Mouse (Mus musculus): ENCODE results near the gene Arl8a. TPM values are rescaled to one million over a fixed set of nuclear protein-coding genes. Genes with fewer than 3 reads are reported as not detected.
"Not testable (repeated sequence)": the region's sequence is repeated elsewhere in the genome, so short reads cannot be mapped to it uniquely, and the experiment has no call there.

The Arl8a gene
- 10 to 100 TPM; 29.9 to 31.8 TPM for total RNA-seq (2021)

DNA sequence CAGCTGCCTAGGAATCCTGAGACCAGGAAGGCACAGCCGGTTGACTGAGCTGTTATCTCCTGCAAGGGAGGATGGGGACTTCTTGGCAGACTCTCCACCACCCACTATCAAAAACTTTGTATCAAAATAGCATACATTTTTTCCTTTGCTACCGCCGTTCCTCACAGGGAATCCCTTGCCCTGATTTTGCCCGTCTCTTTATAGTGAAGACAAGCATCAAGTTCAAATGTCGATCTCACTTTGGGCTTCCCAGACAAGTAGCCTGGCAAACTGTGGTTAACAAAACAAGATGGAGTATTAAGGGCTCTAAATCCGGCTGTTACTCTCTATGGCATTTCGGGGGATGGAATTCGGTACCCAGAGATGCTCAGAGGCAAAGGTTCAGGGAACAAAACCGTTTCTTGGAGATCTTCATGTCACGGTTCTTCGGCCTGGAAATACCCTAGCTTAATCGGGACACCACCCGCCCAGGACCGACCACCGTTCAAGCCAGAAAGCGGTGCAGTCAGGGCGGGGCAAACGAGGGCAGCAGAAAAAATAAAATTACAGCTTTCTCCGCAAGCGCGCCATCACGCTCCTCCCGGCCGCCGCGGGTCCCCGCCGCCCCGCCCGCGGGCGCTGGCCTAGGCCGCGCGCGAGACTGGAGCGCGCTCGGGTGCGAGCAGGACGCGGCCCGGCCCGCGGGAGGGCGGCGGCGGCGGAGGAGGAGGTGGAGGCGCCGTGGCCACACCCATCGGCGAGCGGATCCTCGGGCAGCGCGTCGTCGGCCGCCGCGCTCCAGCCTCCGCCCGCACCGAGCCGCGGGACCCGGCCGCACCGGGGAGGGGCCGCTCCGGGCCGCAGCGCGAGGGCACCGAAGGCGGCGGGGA, at the start of gene Arl8a:
Gene Arl8a (plus strand): TSS at position 748 of the 869 bp plus-strand sequence.
- intact Hi-C loops (cut with DNase I), result no loop called here

DNA sequence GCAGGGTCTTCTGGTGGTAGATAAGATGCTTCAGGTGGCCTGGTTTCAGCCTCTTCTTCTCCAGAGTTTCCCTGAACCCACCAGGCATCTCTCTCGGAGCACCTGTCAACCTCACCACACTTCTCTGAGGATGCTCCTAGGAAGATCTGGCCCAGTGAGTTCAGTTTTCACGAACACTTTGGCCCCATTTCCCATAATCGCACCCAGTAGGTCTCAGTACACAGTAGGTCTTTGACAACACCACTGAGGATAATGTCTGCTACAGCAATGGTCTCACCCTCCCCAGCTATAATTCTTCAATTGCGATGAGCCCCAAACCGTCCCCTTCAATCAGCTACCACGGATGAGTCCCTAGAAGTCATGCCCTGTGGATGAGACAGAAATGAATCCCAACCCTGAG, 49.2 kb upstream of the Arl8a start:
- intact Hi-C loops (cut with DNase I), result no loop called here
- DNase-seq, result no peak

More for the DNA sequence above, at the start of gene Arl8a:
- peak; percentile 82 to 87 for DNase-seq

DNA sequence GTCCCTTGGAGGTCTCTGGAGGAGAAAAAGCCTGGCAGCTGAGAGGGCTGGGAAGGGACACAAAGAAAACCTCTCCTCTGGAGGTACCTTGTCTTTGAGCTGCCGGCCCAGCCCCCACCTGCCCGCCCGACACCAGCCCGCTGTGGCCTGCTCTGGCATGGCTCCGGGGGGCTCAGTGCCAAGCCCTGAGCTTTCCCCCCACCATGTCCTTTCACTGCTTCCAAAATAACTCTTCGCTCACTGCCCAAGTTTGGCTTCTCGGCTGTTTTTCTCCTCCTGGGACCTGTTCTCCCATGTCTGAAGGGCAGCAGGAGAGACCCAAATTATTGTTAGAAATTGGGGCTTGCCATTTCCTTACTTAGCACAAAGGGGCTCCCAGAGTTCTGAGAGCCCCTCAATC, 48.2 kb upstream of the Arl8a start:
- peak; percentile 84 to 88 for DNase-seq
- intact Hi-C loops (cut with DNase I), result no loop called here

DNA sequence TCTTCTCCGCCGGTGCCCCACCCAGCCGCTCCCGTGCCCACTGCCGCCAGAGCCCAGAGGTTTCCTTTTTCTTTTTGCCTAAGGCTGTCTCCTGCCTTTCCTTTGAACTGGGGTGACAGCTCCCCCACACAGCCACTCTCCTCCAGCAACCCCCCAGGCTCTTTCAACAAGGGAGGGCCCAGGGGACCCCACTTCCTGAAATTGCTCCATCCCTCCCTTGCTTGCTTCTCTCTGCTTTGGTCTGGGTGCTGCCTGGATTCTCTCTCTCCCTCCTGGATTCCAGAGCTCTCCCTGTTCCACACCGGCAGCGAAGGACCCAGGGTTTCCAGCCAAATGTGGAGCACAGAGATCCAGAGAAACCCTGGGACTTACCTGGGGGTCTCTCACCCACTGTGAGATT, 46.2 kb upstream of the Arl8a start:
- intact Hi-C loops (cut with DNase I), result no loop called here
- DNase-seq, result no peak

DNA sequence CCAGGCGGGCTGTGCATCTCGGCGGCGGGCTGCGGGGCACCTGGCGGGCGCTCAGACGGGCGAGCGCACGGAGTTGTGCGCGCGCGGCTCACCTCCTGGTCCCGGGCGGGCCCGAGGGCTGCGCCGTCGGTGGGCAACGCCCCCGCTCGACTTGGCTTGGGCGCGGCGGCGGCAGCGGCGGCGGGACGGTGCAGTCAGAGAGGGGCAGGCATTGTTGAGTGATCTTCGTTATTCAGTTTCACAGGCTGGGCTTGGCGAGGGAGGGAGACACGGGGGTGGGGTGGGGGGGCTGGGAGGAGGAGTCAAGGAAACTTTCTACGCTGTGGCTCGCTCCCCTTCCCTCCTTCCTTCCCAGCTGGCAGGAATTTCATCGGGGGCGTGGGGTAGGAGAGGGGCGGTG, 41.5 kb upstream of the Arl8a start, which contains the start of gene Lgr6:
Gene Lgr6 (minus strand): TSS at position 153 of the 400 bp plus-strand sequence.
- intact Hi-C loops (cut with DNase I), result no loop called here
- peak; percentile 42 to 44 for DNase-seq

DNA sequence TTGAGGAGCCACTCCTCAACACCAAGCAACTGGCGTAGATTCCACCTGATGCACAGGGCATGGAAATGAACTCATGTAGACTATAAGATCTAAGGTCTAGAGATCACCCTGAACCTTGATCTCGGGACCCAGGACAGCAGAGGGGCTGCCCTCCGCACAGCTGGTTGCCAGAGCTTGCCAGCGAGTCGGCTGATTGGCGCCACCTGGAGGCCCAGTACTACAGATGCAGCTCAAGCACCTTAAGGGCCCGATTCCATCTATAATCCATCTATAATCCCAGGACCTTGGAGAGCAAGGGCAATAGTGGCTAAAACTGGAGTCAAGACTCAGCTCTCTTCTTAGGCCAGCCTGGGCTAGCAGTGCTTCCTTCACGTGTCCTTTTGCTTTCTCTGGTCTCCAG, 40.7 kb upstream of the Arl8a start:
- intact Hi-C loops (cut with DNase I), result loop anchor here (1.0 to 2.0 kb wide), 2 partner anchors 75 to 117 kb away; no protein-coding TSS in a partner anchor
- peak; percentile 84 to 85 for DNase-seq

DNA sequence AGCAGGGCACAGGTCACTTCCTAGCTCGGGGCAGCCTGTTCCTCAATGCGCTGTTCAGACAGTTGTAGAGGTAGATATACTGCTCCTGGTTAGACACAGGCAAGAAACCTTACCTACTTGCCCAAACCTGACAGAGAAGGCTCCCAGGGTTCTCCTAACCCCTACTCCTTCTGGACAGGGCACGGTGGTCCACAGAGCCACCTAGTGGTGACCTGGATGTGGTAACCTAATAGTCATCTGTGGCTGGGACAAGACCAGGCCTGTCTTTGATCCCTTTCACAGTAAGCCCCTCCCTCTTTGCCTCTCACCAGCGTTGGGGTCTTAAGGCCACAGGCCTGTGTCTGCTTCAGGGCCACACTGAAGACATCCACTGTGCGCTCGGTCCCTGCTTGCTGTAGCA, 38.0 kb upstream of the Arl8a start:
- intact Hi-C loops (cut with DNase I), result no loop called here
- DNase-seq, result peak; percentile 62 to 72

DNA sequence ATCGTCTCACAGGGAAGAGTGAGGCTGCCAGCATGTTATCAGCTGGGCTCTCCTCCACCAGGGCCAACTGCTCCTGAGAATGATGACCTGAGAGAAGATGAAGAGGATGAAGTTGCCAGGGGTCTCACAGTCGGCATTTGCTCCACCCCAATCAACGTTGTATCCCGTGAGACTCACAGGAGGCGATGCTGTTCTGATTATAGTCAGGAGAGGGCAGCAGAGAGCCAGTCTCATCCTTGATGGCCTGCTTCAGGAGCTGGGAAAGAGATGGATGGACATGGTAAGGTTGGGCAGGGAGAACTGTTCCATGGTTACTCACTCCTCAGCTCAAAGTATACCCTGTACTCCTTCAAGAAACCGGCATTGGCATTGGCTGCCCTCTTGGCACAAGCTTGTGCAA, 36.5 kb upstream of the Arl8a start:
- peak; percentile 80 to 89 for DNase-seq
- intact Hi-C loops (cut with DNase I), result loop anchor here (1.0 to 2.0 kb wide), 2 partner anchors 26 to 137 kb away; no protein-coding TSS in a partner anchor

DNA sequence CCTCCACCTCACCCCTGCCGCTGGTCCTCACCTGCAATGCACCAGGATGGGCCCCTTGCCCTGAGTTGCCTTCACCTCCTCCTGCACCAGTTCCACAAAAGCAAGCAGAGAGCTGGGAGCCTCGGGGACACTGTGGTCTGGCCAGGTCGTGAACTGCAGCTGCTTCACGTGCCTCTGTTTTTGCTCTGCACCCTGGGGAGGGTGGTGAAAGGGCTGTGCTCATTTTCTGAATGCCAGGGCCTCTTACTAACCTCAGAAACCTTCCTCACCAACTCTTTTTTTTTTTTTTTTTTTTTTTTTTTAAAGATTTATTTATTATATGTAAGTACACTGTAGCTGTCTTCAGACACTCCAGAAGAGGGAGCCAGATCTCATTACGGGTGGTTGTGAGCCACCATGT, 35.4 kb upstream of the Arl8a start:
- intact Hi-C loops (cut with DNase I), result loop anchor here (2.0 kb wide), 1 partner anchor 138 kb away; no protein-coding TSS in a partner anchor
- not testable (repeated sequence) for DNase-seq

DNA sequence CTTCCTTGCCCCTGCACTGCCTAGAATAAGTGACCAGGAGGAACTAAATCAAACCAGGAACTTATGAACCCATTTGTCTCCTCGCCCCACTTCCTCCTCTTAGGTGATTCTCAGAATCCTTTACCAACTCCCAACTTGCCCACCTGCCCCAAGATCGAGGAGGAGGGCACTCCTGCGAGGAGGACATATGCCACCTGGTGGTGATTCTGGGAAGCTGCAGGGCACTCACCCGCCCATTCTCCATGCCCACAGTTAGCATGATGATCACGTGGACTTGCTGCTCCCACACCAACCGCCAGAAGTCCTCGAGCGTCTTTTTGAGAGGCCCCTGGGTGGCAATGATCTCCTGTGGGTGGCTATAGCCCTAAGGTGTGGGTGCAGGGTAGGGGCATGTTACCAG, 34.0 kb upstream of the Arl8a start:
- intact Hi-C loops (cut with DNase I), result no loop called here
- peak in 1 of 2 experiments; percentile 49 for DNase-seq

DNA sequence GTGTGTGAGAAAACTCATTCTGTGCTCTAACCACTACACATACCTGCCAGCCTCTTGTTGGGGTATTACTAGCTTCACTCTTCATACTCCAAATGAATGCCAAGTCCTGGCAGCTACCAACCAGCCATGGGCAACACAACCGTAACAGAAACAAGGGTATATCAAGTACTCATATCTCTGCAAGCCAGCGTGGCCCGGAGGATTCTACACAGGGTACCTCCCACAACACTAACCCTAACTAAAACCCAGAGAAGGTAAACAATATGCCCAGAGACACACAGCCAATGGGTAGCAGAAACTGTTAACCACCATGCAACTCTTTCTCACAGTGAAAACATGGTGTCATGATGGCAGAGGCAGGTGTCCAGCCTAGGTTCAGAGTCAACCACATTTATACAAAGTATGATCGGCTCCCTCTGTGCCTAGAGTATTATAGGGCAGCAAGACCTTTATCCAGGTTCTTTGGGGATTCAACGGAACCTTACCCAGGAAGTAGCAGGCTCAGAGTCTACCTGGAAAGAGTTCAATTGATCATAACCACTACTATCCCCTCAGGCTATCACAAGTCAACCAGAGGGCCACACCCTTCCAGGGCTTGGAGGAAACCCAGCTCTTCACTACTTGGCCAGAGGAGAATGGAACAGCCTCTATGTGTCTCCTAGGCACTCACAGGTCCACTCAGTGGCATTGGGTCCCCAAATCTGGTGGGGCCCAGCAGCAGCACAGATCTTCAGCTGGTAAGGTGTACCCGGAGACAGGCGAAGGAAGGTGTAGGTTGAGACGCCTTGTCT, 21.9 kb upstream of the Arl8a start:
- DNase-seq, result no peak
- intact Hi-C loops (cut with DNase I), result no loop called here

DNA sequence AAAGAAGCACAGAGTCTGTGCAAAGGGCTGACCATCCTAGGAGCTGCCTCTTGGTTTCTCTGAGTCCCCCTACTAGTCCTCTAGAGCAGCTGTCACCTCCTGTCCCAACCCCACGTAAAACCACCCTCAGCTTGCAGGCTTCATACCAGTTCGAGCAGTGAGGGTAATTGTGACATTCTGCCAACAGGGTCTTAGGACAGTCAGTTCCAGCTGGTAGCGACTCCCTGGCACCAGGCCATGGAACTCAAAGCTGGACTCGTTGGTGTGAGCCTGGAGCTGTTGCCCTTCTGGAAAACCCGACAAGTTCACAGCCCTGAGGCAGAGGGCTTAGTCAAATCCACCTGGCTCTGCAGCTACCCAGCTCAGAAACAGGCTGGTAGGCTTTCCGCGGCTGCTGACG, 20.6 kb upstream of the Arl8a start:
- intact Hi-C loops (cut with DNase I), result no loop called here
- no peak for DNase-seq

DNA sequence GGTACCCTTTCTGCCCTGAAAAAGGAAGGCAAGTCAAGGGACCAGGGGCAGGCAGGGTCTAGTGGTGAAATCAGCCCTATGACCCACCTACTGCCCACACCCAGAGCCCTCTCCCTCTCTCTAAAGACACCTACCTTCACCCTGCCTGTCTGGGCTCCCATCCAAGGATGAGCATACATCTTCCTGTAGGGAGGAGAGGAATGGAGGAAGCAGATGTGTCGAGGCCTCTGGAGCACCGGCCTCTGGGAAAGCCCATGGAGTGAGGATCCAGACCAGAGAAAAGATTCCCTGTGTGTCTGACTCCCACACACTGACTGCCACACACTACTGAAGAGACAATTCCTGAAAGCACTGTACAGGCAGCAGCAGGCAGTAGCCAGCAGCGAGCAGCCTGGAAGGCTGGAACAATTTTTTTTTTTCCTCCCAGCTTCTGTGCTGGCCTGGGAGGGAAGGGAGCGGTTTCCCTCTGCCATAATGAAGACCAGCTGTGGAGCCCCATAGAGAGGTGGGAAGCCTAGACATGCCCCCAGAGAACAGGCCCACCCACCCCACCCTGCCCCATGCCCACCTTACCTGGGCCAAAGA, 20.1 kb upstream of the Arl8a start:
- peak in 1 of 2 experiments; percentile 24 for DNase-seq
- intact Hi-C loops (cut with DNase I), result no loop called here

DNA sequence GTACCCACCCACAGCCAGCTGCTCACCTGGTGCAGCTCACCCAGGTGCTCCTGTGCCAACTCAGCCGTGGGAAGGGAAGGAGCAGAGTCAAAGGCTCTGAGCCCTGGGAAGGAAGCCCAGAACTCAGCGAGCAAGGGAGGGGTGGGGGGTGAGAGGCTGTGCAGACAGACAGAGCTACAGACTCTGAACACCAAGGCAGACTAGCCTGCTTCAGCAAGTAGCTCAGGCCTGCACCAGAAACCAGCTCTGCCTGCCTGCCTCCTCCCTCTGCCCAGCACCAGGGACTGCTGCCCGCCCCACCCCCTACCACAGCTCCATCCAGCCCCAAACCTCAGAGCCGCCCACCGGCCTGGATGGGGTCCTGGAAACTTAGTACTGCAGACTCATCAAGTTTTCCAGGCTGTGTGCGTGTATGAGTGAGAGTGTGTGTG, 18.6 kb upstream of the Arl8a start:
- intact Hi-C loops (cut with DNase I), result no loop called here
- DNase-seq, result no peak

DNA sequence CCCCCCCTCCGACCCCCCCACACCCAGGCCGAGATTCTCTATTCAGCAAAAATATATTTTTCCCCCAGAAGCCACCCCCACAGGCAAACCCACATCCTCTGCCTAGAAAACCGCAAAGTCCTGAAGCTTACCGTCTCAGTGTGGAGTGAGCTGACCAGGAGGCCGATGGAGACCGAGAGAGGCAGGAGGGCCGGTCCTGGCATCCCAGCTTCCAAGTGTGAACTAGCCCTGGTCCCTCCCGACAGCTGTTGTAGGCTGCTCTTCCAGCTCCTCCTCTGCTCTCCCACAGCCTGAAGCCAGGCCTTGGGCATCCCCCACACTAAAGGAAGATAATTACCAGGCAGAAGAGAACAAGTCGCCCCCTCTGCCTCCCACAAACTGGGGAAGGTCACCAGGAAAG, 17.6 kb upstream of the Arl8a start:
- DNase-seq, result no peak
- intact Hi-C loops (cut with DNase I), result no loop called here

DNA sequence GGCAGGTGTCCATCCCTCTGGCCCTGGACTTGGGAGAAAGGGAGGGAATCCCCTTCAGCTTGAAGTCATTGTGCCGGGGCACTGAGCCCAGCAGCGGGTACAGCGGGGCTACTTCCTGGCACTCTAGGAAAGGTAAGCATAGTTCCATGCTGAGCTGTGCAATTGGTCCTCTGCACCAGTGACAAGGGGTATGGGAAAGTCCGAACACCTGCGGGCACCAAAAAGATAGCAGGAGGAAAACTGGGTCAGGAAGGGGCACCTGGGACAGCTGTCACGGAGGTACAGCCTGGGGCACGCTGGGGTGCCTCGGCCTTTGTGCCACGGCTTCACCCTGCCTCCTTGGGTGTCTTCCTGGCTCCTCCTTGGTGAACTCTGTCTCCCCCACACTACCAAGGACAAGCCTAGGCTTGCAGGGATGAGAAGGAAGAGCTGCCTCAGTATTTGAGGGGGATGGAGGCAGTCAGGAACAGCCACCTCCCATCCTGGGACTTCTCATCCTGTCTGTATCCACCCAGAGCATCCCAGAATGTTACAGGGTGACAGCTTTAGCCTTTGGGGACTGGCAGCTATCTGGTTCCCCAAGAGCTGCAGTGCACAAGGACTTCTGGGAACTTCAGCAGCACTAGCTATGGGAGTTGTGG, 17.0 kb upstream of the Arl8a start:
- intact Hi-C loops (cut with DNase I), result no loop called here
- no peak for DNase-seq

DNA sequence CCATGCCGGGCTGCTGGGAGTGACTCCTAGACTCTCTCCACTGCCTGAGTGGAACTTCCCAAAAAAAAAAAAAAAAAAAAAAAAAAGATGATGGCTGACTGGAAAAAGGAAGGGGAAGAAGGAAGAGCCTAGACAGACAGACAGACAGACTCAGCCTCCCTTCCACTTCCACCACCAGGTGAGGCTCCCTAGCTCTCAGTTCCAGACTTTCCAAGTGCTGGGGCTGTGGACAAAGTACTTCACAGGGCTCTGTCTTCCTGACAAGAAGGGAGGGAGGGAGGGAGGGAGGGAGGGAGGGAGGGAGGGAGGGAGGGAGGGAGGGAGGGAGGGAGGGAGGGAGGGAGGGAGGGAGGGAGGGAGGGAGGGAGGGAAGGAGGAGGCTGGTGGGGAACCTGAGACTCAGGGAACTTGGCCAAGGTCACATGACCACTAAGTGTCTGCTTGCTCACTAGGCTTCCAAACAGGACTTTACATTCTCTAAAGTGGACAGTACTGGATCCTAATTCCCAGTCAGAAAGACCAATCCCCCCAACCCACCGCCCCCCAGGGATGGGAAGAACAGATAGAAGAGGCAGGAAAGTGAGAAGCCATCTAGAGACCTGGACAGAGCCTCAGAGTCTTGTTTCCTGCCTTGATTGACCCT, 16.1 kb upstream of the Arl8a start:
- DNase-seq, result no peak
- intact Hi-C loops (cut with DNase I), result no loop called here

DNA sequence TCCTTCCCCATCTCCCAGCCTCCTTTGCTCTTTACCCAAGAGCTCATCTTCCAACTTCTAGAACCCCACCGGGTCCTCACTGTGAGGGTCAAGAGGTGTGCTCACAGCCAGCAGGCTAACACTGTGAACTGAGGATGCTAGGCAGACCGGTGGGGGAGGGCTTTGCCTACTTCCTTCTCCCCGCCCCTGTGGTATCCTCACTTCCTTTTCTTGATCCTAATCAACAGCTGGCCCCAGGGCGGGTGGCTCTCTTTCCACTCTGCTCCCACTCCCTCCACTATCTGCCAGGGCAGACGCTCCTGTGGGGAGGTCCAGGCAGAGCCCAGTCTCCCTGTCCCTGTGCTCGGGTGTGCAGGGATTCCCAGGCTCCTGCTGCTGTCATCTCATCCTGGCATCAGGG, 15.6 kb upstream of the Arl8a start:
- peak in 1 of 2 experiments; percentile 34 for DNase-seq
- intact Hi-C loops (cut with DNase I), result no loop called here

DNA sequence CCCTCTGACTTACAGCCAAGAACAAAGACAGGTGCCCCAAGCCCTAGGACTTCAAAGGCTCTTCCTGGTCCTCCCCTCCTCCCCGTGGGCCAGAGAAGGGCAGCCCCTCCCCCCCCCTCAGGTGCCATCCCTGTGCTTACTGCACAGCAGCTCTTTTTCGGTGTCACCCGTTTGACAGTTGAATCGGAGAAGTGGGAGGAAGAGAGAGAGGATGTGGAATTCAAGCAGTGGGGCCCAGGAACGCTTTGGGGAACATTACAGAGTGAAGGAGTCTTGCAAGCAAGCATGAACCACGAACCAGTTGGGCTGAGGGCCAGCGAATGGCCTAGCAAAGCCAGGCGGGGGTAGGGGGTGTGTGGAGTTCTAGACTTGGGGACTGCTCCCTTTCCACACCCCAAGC, 15.1 kb upstream of the Arl8a start:
- DNase-seq, result no peak
- intact Hi-C loops (cut with DNase I), result no loop called here

DNA sequence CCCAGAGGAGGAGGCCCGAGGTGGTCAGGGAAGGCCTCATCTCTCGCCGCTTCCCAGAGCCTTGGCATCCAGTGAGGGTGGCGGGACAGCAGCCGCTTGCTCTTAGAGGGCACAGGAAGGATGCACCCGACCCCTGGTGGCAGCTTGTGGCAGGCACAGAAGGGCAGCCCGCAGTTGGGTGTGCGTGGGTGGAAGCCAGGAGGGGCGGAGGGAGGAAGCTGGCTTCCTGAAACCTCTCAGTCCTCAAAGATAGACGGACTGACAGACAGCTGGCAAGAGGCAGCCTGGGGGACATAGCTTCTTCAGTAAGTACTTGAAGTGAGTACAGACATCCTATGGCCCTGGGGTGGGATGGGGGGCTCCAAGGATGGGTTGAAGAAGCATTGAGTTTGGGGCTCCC, 14.2 kb upstream of the Arl8a start, which contains the start of gene Ptpn7:
Gene Ptpn7 (plus strand): TSS at position 228 of the 400 bp plus-strand sequence.
- DNase-seq, result peak; percentile 79 to 85
- intact Hi-C loops (cut with DNase I), result no loop called here
